Mouse (Mus musculus) brain, embryonic 18.5 days (tissue): ENCODE measurements at regions not wholly inside any gene's neighbourhood (a gene's known extent, or its start where the extent isn't known, plus 50 kb on each side); places are given as distances from the start of the nearest gene placed in this dataset.
A peak's percentile ranks its signal among the peaks of the same experiment; 100 is the strongest.

Experiments
- DNase-seq: peaks from one replicate; pipeline ENCODE4 v3.0.0-alpha.2; 2012; ENCODE audit warnings: low read depth, low spot score

- DNase-seq: no peak
Measured at GRCm38 (mm10) chr13:37528876-37529275, 183.9 kb downstream of the Ly86 start.

- no peak for DNase-seq
Measured at GRCm38 (mm10) chr13:37531512-37532183, 186.6 kb downstream of the Ly86 start.

GRCm38 (mm10) chr13:37532596-37533170 is 187.7 kb downstream of the Ly86 start:
- DNase-seq: no peak

- DNase-seq: no peak
Measured at GRCm38 (mm10) chr13:37533851-37534250, 188.8 kb downstream of the Ly86 start.

GRCm38 (mm10) chr13:37537330-37537729 is 192.3 kb downstream of the Ly86 start:
- no peak for DNase-seq

- DNase-seq: no peak
Measured at GRCm38 (mm10) chr13:37537793-37538192, 192.8 kb downstream of the Ly86 start.

GRCm38 (mm10) chr13:37540980-37541531 is 196.0 kb downstream of the Ly86 start:
- no peak for DNase-seq

GRCm38 (mm10) chr13:37541674-37542073 is 196.7 kb downstream of the Ly86 start:
- peak; percentile 18 for DNase-seq

- DNase-seq: no peak
Measured at GRCm38 (mm10) chr13:37542744-37543196, 197.8 kb downstream of the Ly86 start.

GRCm38 (mm10) chr13:37543788-37544187 is 198.8 kb downstream of the Ly86 start:
- DNase-seq: no peak

- DNase-seq: no peak
Measured at GRCm38 (mm10) chr13:37544696-37545095, 199.7 kb downstream of the Ly86 start.

GRCm38 (mm10) chr13:37546556-37546955 is 201.5 kb downstream of the Ly86 start:
- DNase-seq: no peak

- no peak for DNase-seq
Measured at GRCm38 (mm10) chr13:37550584-37550983, 205.6 kb downstream of the Ly86 start.

- DNase-seq: no peak
Measured at GRCm38 (mm10) chr13:37553392-37553791, 208.4 kb downstream of the Ly86 start.

GRCm38 (mm10) chr13:37557183-37557582 is 212.2 kb downstream of the Ly86 start:
- no peak for DNase-seq

GRCm38 (mm10) chr13:37557766-37558165 is 212.8 kb downstream of the Ly86 start:
- no peak for DNase-seq

GRCm38 (mm10) chr13:37559056-37559455 is 214.0 kb downstream of the Ly86 start:
- DNase-seq: no peak

GRCm38 (mm10) chr13:37559706-37560313 is 214.8 kb downstream of the Ly86 start:
- DNase-seq: no peak

- DNase-seq: no peak
Measured at GRCm38 (mm10) chr13:37560387-37560786, 215.4 kb downstream of the Ly86 start.

GRCm38 (mm10) chr13:37560800-37561199 is 215.8 kb downstream of the Ly86 start:
- DNase-seq: no peak

GRCm38 (mm10) chr13:37561437-37561836 is 216.4 kb downstream of the Ly86 start:
- DNase-seq: no peak

GRCm38 (mm10) chr13:37562141-37562540 is 216.1 kb upstream of the Rreb1 start:
- no peak for DNase-seq

- DNase-seq: no peak
Measured at GRCm38 (mm10) chr13:37562652-37563051, 215.5 kb upstream of the Rreb1 start.
